Mouse (Mus musculus) inflammation-experienced regulatory T-cells, adult 16 weeks (primary cell): ENCODE data around the gene Olfr1438-ps1. TPM values are rescaled to one million over a fixed set of nuclear protein-coding genes. Genes with fewer than 3 reads are reported as not detected.

Experiments
- polyA plus RNA-seq: library from polyadenylated mRNA; unstranded; fragments of 100-300 nt; shearing (Covaris generic); gene quantifications from one replicate; pipeline ENCODE4 v1.2.1, GENCODE M21; 2017

Olfr1438-ps1 gene
- polyA plus RNA-seq = not detected

DNA sequence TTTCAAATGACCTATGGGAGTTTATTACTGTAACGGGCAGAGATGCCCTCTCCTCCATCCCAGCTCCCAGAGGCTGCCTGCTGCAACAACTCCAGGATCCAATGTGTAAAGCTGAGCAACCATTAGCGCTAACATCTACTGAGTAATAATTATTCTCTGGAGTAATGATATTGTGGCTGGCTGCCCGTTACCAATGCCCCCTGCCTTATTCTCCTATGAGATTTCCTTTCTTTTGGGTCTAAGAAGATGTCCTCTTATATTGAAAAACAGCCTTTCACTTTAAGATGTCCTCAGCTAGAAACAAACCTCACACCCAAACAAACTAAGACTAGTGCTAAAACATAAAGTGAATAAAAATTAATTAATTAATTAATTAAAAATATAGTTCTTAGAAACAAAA lies at the start of gene Olfr1438-ps1:
Olfr1438-ps1 (minus strand) TSS at position 101 of the 400 bp plus-strand sequence.

GRCm38 (mm10) chr19:12325001-12325400 lies 10.7 kb downstream of the Olfr1438-ps1 start, which contains the start of gene Olfr1437:
Gene Olfr1437 (minus strand): TSS chr19:12325101.

DNA sequence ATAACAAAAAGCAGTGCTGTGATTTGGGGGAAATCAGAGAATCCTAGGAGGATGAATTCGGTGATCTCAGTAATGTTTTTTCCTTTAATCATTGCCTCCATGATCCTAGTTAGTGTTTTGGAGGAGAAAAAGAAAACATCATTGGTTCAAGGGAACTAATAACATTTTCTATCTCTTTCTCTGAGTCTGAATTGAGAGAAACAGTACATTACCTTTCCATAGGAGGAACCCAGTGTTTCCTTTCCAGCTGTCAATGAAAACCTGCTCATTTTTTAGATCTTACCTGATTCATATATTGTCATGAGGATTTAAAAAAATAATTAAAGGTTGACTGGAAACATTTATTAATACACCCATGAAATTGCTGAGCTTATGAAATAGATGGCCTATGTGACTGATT lies 36.7 kb downstream of the Olfr1438-ps1 start, which contains the start of gene Olfr1436:
Olfr1436 (minus strand) TSS at position 101 of the 400 bp plus-strand sequence.

DNA sequence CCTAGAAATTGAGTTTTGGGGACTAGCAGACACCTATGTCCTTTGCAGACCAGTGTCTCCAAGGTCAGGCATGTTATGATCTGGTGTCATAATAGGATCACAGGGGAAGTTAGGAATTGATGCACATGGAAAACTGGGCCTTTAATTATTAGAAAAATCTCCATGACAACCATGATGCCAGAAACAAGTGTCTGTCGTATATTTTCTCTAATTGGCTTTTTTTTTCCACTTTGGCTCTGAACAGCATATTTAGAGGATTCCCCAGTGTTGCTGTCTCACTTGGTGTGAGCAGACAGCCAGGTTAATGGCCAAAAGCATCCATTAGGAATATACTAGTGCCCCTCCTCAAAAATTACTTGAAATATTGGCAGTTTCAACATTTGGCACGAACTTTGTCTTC lies 56.2 kb downstream of the Olfr1438-ps1 start, which contains the start of gene Olfr1434:
Olfr1434 (plus strand) TSS at position 301 of the 400 bp plus-strand sequence.

Other genes with a start within 250 kb of the Olfr1438-ps1 start
- gene Olfr1426, start 243.9 kb downstream of the Olfr1438-ps1 start, polyA plus RNA-seq = not detected
- gene Olfr1427, start 232.6 kb downstream of the Olfr1438-ps1 start, polyA plus RNA-seq = not detected
- not detected for gene Olfr1428, start 220.0 kb downstream of the Olfr1438-ps1 start, polyA plus RNA-seq
- gene Olfr76, start 212.7 kb downstream of the Olfr1438-ps1 start, polyA plus RNA-seq = not detected
- gene Olfr1555-ps1, start 165.8 kb downstream of the Olfr1438-ps1 start, polyA plus RNA-seq = 0.10 TPM
- gene Olfr1431, start 135.3 kb downstream of the Olfr1438-ps1 start, polyA plus RNA-seq = not detected
- not detected for gene Olfr1432, start 103.3 kb downstream of the Olfr1438-ps1 start, polyA plus RNA-seq
- not detected for gene Olfr262, start 94.3 kb downstream of the Olfr1438-ps1 start, polyA plus RNA-seq
- gene Olfr235, start 74.9 kb downstream of the Olfr1438-ps1 start, polyA plus RNA-seq = not detected
- gene Olfr1434, start 56.1 kb downstream of the Olfr1438-ps1 start, polyA plus RNA-seq = not detected
- gene Olfr1436, start 36.8 kb downstream of the Olfr1438-ps1 start, polyA plus RNA-seq = not detected
- gene Olfr1437, start 10.8 kb downstream of the Olfr1438-ps1 start, polyA plus RNA-seq = not detected
- gene Olfr1440, start 51.4 kb upstream of the Olfr1438-ps1 start, polyA plus RNA-seq = not detected
- gene Olfr1441, start 81.5 kb upstream of the Olfr1438-ps1 start, polyA plus RNA-seq = not detected
- not detected for gene Pfpl, start 92.0 kb upstream of the Olfr1438-ps1 start, polyA plus RNA-seq
- 0.96 TPM for gene Mpeg1, start 124.9 kb upstream of the Olfr1438-ps1 start, polyA plus RNA-seq
- 9.6 TPM for gene Dtx4, start 165.5 kb upstream of the Olfr1438-ps1 start, polyA plus RNA-seq
- gene Fam111a, start 209.8 kb upstream of the Olfr1438-ps1 start, polyA plus RNA-seq = 57.0 TPM